Mouse (Mus musculus) left cerebral cortex, postnatal 14 days (tissue): ENCODE results near the gene Tmcc3. TPM values are rescaled to one million over a fixed set of nuclear protein-coding genes. Genes with fewer than 3 reads are reported as not detected.
"Not testable (repeated sequence)": the region's sequence is repeated elsewhere in the genome, so short reads cannot be mapped to it uniquely, and the experiment has no call there.

Source experiments
- DNase-seq, 2 experiments: peaks; one replicate each; pipeline ENCODE4 v3.0.0; 2021 to 2022; ENCODE audit warnings: low spot score in 2 of 2, mixed read lengths in 1 of 2
- intact Hi-C: fragments of 180-260 bp; cut with DNase I; formaldehyde crosslinking; loops from one replicate; pipeline ENCODE4 v1.15.1; 2025
- total RNA-seq, 2 experiments: library from RNA; stranded (reverse); gene quantifications; 2 replicates each; pipeline ENCODE4 v1.2.3; 2021

The Tmcc3 gene
- total RNA-seq, 2 experiments from 2014 or later: 18.5 to 22.5 TPM

GRCm38 (mm10) chr10:94525784-94526183, 214.0 kb downstream of the Tmcc3 start:
- DNase-seq: no peak
- intact Hi-C loops: no loop called here

DNA sequence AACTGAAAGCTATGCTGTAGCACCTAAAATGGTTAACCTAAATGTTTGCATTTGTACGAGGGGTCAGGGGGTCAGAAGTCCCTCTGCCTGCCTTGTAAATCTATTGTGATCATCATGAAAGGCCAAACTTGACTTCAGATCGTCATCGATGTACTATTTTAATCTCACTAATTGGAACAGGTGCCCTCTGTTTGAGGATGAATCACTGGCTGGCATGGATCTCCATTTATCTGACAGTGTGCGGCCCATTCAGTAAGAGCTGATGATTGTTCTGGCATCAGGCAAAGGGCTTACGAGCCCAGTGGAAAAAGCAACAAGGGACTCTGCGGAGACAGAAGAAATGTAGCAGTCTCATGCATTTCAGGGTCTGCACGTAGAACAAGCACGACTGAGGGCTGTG, 215.1 kb downstream of the Tmcc3 start:
- intact Hi-C loops: no loop called here
- no peak for DNase-seq

GRCm38 (mm10) chr10:94527248-94527647, 215.5 kb downstream of the Tmcc3 start:
- DNase-seq: no peak
- intact Hi-C loops: no loop called here

DNA sequence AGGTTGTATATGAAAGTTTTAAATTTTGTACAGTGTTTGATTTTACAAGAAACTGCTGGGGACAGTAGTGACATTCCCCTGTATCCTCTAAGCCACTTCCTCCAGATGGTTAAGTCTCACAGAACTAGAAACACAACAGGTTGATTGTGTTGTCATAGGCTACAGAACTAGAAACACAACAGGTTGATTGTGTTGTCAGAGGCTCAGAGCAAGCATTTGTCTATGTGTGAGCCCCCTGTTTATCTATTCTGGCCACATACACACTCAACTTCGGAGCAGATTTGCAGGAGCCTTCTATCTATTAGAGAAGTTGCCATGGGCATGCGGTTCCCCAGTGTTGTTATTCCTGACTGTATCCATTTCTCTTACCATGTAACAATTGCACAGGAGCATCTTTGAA, 218.3 kb downstream of the Tmcc3 start:
- intact Hi-C loops: no loop called here
- DNase-seq: no peak

GRCm38 (mm10) chr10:94531482-94531881, 219.7 kb downstream of the Tmcc3 start:
- intact Hi-C loops: no loop called here
- no peak for DNase-seq

GRCm38 (mm10) chr10:94533081-94533724, 221.5 kb downstream of the Tmcc3 start:
- no peak for DNase-seq
- intact Hi-C loops: no loop called here

DNA sequence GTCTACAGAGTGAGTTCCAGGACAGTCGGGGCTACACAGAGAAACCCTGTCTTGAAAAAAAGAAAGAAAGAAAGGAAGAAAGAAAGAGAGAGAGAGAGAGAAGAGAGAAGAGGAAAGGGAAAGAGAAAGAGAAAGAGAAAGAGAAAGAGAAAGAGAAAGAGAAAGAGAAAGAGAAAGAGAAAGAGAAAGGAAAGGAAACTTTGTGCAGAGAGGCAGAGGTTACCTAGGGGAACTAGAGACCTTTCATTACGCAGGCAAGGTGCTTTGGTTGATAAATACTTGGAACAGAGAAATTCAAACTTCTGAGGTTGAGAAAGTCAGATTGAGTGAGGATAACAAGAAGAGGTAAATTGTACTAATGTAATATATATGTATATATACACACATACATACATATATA, 226.9 kb downstream of the Tmcc3 start:
- intact Hi-C loops: not testable (repeated sequence)

DNA sequence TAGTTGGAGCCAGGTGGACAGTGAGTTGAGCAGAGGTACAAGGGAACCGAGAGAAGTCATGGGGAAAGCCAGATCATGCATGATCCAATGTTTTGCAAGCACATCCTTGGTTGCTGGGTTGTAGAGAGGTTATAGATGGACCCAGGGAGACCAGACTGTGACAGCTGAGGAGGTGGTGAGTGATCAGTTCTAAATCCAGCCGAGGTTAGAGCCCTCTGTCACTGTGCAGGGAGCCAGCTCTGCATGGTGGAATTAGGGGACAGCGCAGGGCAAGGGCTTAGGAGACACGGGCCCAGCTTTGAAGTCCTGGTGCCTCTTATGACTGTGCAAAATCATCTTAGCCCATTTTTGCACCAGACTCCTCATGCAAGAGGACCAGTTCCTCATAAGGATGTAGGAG, 228.5 kb downstream of the Tmcc3 start:
- no peak for DNase-seq
- intact Hi-C loops: no loop called here

More for the DNA sequence above, 226.9 kb downstream of the Tmcc3 start:
- not testable (repeated sequence) for DNase-seq

DNA sequence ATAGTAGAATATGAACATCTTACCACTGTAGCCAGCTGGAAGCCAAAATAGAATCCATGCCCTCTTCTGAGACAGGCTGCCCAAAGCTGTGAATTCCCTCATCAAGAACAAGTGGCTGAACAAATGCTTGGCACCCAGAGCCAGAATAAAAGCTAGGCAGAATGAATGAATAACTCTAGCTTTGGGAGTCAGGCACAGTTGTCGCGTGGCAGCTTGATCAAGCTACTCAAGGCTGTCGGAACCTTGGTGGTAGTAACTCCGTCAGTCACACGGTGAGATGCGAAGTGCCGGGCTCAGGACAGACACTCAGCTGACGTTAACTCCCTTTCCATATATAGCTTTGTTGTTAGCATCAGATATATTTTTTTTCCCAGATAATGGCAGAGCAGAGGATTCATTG, 232.2 kb downstream of the Tmcc3 start:
- intact Hi-C loops: no loop called here
- peak in 1 of 2 experiments; percentile 48 for DNase-seq

DNA sequence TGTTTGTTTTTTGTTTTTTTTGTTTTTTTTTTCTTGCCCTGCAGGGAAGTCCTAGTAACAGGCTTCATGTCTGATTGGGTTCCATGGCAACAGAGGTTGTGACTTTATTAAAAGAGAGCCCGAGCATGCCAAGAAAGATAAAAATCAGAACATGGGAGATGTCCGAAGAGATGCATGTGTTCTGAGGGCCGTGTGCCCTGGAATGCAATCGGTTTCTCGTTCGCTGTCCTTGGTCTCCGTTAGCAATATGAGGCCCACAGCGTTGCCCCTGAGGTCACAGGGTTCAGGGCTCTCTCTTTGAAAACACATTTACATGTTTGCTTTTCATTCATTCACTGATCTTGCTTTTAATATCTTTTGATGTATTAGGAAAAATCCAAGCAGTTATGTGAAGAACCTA, 233.1 kb downstream of the Tmcc3 start:
- DNase-seq: no peak
- intact Hi-C loops: no loop called here

GRCm38 (mm10) chr10:94545259-94546019, 233.7 kb downstream of the Tmcc3 start:
- intact Hi-C loops: no loop called here
- peak; percentile 59 to 74 for DNase-seq

DNA sequence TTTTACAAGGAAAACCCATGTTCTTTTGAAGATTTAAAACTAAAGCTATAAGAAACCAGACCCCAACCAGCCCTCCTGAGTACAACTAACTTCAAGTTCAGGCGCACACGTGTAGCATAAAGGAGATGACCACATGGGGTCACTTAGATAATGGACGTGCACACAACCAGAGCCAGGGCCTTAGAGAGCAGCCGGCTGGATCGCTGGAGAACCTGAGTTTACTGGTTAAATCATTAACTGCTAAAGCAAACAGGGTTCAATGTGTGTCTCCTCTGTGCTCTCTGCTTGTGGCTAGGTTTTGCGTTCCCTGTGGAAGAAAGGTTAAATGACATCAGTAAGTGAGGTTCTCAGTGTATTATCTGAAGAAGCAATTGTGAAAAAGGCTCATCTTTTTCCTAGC, 234.9 kb downstream of the Tmcc3 start:
- no peak for DNase-seq
- intact Hi-C loops: no loop called here

DNA sequence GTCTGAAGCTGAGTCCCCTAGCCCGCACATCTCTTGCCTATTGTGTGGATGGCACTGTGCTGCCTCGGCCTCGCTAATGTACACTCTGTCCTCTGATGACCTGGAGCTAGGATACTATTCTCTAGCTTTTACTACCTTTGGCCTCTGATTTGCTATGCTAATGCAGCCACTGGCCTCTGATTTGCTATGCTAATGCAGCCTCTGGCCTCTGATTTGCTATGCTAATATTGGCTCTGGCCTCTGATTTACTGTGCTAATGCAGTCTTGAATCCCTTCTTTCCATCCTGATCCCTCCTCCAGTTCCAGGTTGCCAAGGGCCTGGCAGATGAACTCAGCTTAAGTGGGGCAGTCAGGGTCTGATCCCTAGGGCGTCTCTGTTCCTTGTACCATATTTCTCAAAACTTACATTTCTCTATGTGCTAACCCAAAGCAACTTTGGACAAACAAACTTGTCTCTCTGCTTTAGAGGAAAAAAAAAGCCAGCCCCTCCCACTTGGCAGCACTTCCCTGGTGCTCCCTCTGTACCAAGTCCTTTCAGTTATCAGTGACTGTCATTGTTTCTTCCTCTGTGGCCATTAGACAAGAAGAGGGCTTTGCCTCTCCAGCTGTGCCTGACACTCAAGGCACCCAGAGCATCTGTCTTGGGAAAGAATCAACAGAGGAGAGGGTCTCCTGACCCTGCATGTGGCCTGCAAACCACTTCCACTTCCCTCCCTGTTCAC, 237.9 kb downstream of the Tmcc3 start:
- peak in 1 of 2 experiments; percentile 31 for DNase-seq
- intact Hi-C loops: no loop called here

GRCm38 (mm10) chr10:94550649-94551048, 238.9 kb downstream of the Tmcc3 start:
- intact Hi-C loops: no loop called here

DNA sequence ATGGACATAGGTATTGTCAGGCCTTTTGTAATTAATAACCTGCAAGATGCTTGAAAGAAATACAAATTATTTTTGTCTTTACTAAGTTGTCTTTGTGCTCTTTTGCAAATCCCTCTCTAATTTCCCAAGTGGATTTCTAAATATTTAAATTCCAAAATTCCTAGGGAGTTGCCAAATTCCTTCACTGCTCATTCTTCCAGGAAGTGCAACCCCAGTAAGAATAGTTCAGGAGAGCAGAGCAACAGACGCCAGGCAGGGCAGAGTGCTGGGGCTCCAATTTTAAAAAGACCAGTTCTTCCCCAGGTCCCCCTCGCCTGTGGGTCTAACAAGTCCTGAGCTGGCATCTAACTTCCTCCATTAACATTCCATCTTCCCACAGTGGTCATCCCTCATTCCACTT, 239.3 kb downstream of the Tmcc3 start:
- DNase-seq: no peak
- intact Hi-C loops: no loop called here

More at GRCm38 (mm10) chr10:94550649-94551048, 238.9 kb downstream of the Tmcc3 start:
- no peak for DNase-seq

- no peak for DNase-seq
- intact Hi-C loops: no loop called here
Measured at GRCm38 (mm10) chr10:94551511-94551910, 239.8 kb downstream of the Tmcc3 start.

GRCm38 (mm10) chr10:94551924-94552523, 240.3 kb downstream of the Tmcc3 start:
- no peak for DNase-seq
- intact Hi-C loops: no loop called here

DNA sequence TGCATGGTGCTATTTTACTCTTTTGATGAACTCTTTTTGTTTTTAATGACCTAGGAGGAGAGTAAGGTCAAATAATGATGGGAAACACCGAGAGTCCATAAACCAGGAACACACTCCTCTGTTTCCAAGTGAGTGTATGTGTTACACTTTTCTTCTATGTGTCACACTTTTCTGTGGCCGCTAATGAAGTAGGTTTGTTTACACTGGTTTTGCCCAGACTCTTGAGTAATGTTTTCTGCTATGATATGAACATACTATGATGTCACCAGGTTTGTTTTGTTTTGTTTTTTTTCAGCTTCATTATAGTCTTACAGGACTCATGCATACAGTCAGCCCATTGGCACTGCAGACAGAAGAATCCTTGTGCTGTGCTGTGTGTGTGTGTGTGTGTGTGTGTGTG, 243.6 kb downstream of the Tmcc3 start:
- intact Hi-C loops: no loop called here
- no peak for DNase-seq

DNA sequence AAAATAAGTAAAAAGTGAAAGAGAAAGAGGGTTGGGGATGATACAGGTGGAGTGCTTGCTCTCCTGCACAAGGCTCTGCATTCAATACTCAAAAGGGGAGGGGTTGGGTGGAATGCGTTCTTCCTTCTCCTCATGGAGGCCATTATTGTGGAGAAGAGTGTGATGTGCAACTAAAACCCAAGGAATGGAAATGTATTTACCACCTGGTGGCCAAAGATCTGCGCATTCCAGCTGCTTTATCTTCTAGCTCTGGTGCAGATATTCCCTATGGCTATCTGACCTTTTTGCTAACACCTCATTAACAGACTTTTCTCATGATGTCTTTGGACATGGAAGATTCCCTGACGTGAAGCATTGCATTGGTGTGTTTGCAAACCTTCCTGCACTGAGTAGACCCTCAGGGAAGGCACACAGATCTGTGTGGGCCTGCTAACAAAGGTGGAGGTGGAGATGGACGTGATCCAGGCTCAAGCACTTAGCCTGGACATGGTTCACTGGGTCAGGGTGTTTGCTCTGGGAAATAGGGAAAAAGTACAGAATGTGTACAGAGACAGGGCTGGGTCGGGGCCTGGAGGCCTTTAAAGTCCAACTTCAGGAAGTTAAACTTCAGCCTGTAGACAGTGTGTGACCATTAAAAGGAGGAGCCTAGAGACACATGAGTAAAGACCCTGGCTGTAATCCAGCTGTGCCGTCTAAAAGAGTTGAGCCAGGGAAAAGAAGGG, 245.8 kb downstream of the Tmcc3 start:
- intact Hi-C loops: no loop called here
- no peak for DNase-seq
